Mouse (Mus musculus): ENCODE results near the gene Hadh. TPM values are rescaled to one million over a fixed set of nuclear protein-coding genes. Genes with fewer than 3 reads are reported as not detected.

The Hadh gene
- total and polyA plus RNA-seq, 3 experiments: 39.1 to 66.9 TPM; not detected in 1

- no peak for TF ChIP-seq MEF2A (IDR thresholded peaks at IDR 0.05; ENCODE audit: extremely low read depth, insufficient replicate concordance, low read depth, low read length, poor library complexity, severe bottlenecking)
- no peak for TF ChIP-seq UBTF (IDR thresholded peaks at IDR 0.05; ENCODE audit: borderline replicate concordance, insufficient read depth, low read depth, low read length)
- Histone ChIP-seq H3K36me3 (ENCODE audit: control insufficient read depth in 1 of 2, insufficient read depth in 2 of 2, low read length in 2 of 2) (no peaks in the 10 kb centered on the region), H3K4me1 (ENCODE audit: control insufficient read depth in 1 of 2, insufficient read depth in 2 of 2, low read length in 2 of 2) (no peaks in the 10 kb centered on the region), H3K9ac (ENCODE audit: control insufficient read depth, low read depth, low read length, poor library complexity, severe bottlenecking) (no peak overlapping the region), H3K79me2 (ENCODE audit: control insufficient read depth, insufficient read depth, low read length, poor library complexity) (no peaks in the 10 kb centered on the region), H3K27me3 (ENCODE audit: control insufficient read depth in 1 of 2, insufficient read depth in 2 of 2, low read length in 2 of 2) (no peaks in the 10 kb centered on the region), H3K27ac (ENCODE audit: control insufficient read depth, low read depth, low read length) (no peak overlapping the region), H3K9me3 (replicated peaks; ENCODE audit: insufficient read depth, low read length) (no peaks in the 10 kb centered on the region), H3K4me3 (ENCODE audit: control insufficient read depth in 1 of 2, insufficient read depth in 1 of 2, low read depth in 2 of 2, low read length in 2 of 2) (no peak overlapping the region)
- DNase-seq (ENCODE audit: low read depth, low spot score): no peak
Observed at GRCm38 (mm10) chr3:131247851-131248250, 24.1 kb downstream of the Hadh start.

- H3K27me3 ChIP-seq (ENCODE audit: control insufficient read depth in 1 of 2, insufficient read depth in 2 of 2, low read length in 2 of 2): no peaks in the 10 kb centered on the region
- TF ChIP-seq ELF1 (IDR thresholded peaks at IDR 0.05; ENCODE audit: low read depth, low read length) (no peak), TCF12 (IDR thresholded peaks at IDR 0.05; ENCODE audit: low read depth, low read length) (no peak), RCOR1 (IDR thresholded peaks at IDR 0.05; ENCODE audit: low read depth, low read length) (no peak), JUND (IDR thresholded peaks at IDR 0.05; ENCODE audit: low read depth, low read length) (no peak), CTCF (IDR thresholded peaks at IDR 0.05 in 2 of 3, conservative IDR thresholded peaks at IDR 0.05 in 1 of 3; ENCODE audit: control insufficient read depth in 1 of 3, insufficient read depth in 1 of 3, low read depth in 2 of 3, low read length in 3 of 3, poor library complexity in 1 of 3, severe bottlenecking in 1 of 3) (no peak), E2F4 (IDR thresholded peaks at IDR 0.05; ENCODE audit: borderline replicate concordance, low read depth, low read length) (no peak), ZC3H11A (IDR thresholded peaks at IDR 0.05; ENCODE audit: low read depth, low read length) (no peak), MXI1 (IDR thresholded peaks at IDR 0.05; ENCODE audit: low read depth, low read length) (no peak), SIN3A (IDR thresholded peaks at IDR 0.05; ENCODE audit: low read length) (no peak), POLR2AphosphoS5 (IDR thresholded peaks at IDR 0.05; ENCODE audit: borderline replicate concordance, low read depth, low read length) (no peak), ZMIZ1 (IDR thresholded peaks at IDR 0.05; ENCODE audit: low read depth, low read length) (no peak), NRF1 (IDR thresholded peaks at IDR 0.05; ENCODE audit: insufficient read depth, low read depth, low read length, poor library complexity, severe bottlenecking) (no peak), MAFK (IDR thresholded peaks at IDR 0.05; ENCODE audit: borderline replicate concordance, low read depth, low read length) (no peak), USF1 (IDR thresholded peaks at IDR 0.05; ENCODE audit: low read depth, low read length) (no peak), HCFC1 (IDR thresholded peaks at IDR 0.05; ENCODE audit: low read depth, low read length) (no peak), MEF2A (IDR thresholded peaks at IDR 0.05; ENCODE audit: extremely low read depth, insufficient replicate concordance, low read depth, low read length, poor library complexity, severe bottlenecking) (no peak), KAT2A (conservative IDR thresholded peaks at IDR 0.05; ENCODE audit: low read depth, low read length) (no peak), ZNF384 (IDR thresholded peaks at IDR 0.05; ENCODE audit: low read depth, low read length) (no peak)
- no peaks in the 10 kb centered on the region for H3K4me1 ChIP-seq (ENCODE audit: control insufficient read depth in 1 of 2, insufficient read depth in 2 of 2, low read length in 2 of 2)
- no peak overlapping the region for H3K27ac ChIP-seq (ENCODE audit: control insufficient read depth, low read depth, low read length)
- DNase-seq (ENCODE audit: low read depth, low spot score): no peak
- no peaks in the 10 kb centered on the region for H3K9me3 ChIP-seq (replicated peaks; ENCODE audit: insufficient read depth, low read length)
- H3K79me2 ChIP-seq (ENCODE audit: control insufficient read depth, insufficient read depth, low read length, poor library complexity): no peaks in the 10 kb centered on the region
- no peak overlapping the region for H3K4me3 ChIP-seq (ENCODE audit: control insufficient read depth in 1 of 2, insufficient read depth in 1 of 2, low read depth in 2 of 2, low read length in 2 of 2)
- no peaks in the 10 kb centered on the region for H3K36me3 ChIP-seq (ENCODE audit: control insufficient read depth in 1 of 2, insufficient read depth in 2 of 2, low read length in 2 of 2)
- no peak overlapping the region for H3K9ac ChIP-seq (ENCODE audit: control insufficient read depth, low read depth, low read length, poor library complexity, severe bottlenecking)
Observed at GRCm38 (mm10) chr3:131247447-131247846, 24.5 kb downstream of the Hadh start.

Data from MEL (cell line).